Mouse (Mus musculus) midbrain, embryonic 15.5 days (tissue): ENCODE data around the gene Olfr520. TPM values are rescaled to one million over a fixed set of nuclear protein-coding genes. Genes with fewer than 3 reads are reported as not detected.
A peak's percentile ranks its signal among the peaks of the same experiment; 100 is the strongest.

Source experiments
- ATAC-seq: fragments of 200-750 bp; cut with Nextera tagmentation; replicated peaks from 2 replicates; pipeline ENCODE4 v1.8.0; 2017; ENCODE audit warnings: moderate TSS enrichment
- H3K27ac ChIP-seq: fragments of 300-500 bp; sonication (generic); 2 replicates; pipeline ENCODE4 v1.5.1; 2015; ENCODE audit warnings: mild to moderate bottlenecking, inconsistent platforms
- H3K27me3 ChIP-seq: fragments of 300-500 bp; sonication (generic); replicated peaks from 2 replicates; pipeline ENCODE4 v1.6.1; 2015; ENCODE audit warnings: inconsistent platforms
- H3K36me3 ChIP-seq: fragments of 300-500 bp; sonication (generic); replicated peaks from 2 replicates; pipeline ENCODE4 v1.6.1; 2015; ENCODE audit warnings: inconsistent platforms
- H3K4me1 ChIP-seq: fragments of 300-500 bp; sonication (generic); 2 replicates; pipeline ENCODE4 v1.6.1; 2015; ENCODE audit warnings: inconsistent platforms
- H3K4me2 ChIP-seq: fragments of 300-500 bp; sonication (generic); 2 replicates; pipeline ENCODE4 v1.6.1; 2015; ENCODE audit warnings: inconsistent platforms, mild to moderate bottlenecking, moderate library complexity
- H3K4me3 ChIP-seq: fragments of 300-500 bp; sonication (generic); 2 replicates; pipeline ENCODE4 v1.5.1; 2015; ENCODE audit warnings: mild to moderate bottlenecking, inconsistent platforms
- H3K9ac ChIP-seq: fragments of 300-500 bp; sonication (generic); 2 replicates; pipeline ENCODE4 v1.6.1; 2015; ENCODE audit warnings: mild to moderate bottlenecking, inconsistent platforms
- H3K9me3 ChIP-seq: fragments of 300-500 bp; sonication (generic); 2 replicates; pipeline ENCODE4 v1.6.1; 2016; ENCODE audit warnings: inconsistent platforms
- WGBS: fragments of 180-500 bp; shearing (Covaris S2); methylation state at CpG from one replicate; pipeline ENCODE4 v1.1.7; 2015; ENCODE audit warnings: mixed read lengths; 5-methylcytosine and 5-hydroxymethylcytosine counted together
- polyA plus RNA-seq: library from polyadenylated mRNA; unstranded; fragments of >200 nt; fragmentation: Nextera tagmentation; extraction: Ambion mirVana; gene quantifications from 2 replicates; pipeline ENCODE4 v1.2.1, GENCODE M21; 2015

The Olfr520 gene
- polyA plus RNA-seq, 1 experiment from 2014 or later = not detected

- H3K9me3 ChIP-seq = no peaks in the 10 kb centered on the region
- H3K36me3 ChIP-seq = no peaks in the 10 kb centered on the region
- H3K4me3 ChIP-seq = no peak overlapping the region
- H3K4me1 ChIP-seq = 0 out of 2 replicates have a peak, but pooled peaks cover under 1% of the 10 kb centered on the region
- ATAC-seq = no peak
- H3K4me2 ChIP-seq = no peak overlapping the region
- 39% methylated on average over 6 of the region's 6 CpGs for WGBS
- H3K27ac ChIP-seq = no peak overlapping the region
- H3K27me3 ChIP-seq = no peaks in the 10 kb centered on the region
- H3K9ac ChIP-seq = no peak overlapping the region
Measured at GRCm38 (mm10) chr7:99702201-99702600, 27.9 kb upstream of the Olfr520 start.

- H3K4me2 ChIP-seq = no peak overlapping the region
- ATAC-seq = no peak
Measured at GRCm38 (mm10) chr7:99704736-99705519, 25.1 kb upstream of the Olfr520 start.

GRCm38 (mm10) chr7:99706341-99707037, 23.6 kb upstream of the Olfr520 start:
- WGBS = 64% methylated on average over 4 of the region's 4 CpGs
- H3K4me2 ChIP-seq = no peak overlapping the region
- peak overlapping the region; percentile 36; the same call in 1 of the 2 replicates for H3K27ac ChIP-seq
- H3K4me3 ChIP-seq = no peak overlapping the region
- 0 out of 2 replicates have a peak, but pooled peaks cover 6% of the 10 kb centered on the region for H3K4me1 ChIP-seq
- H3K27me3 ChIP-seq = no peaks in the 10 kb centered on the region
- no peaks in the 10 kb centered on the region for H3K9me3 ChIP-seq
- no peaks in the 10 kb centered on the region for H3K36me3 ChIP-seq
- no peak overlapping the region for H3K9ac ChIP-seq
- ATAC-seq = no peak

More at GRCm38 (mm10) chr7:99704736-99705519, 25.1 kb upstream of the Olfr520 start:
- 82% methylated on average over 3 of the region's 3 CpGs for whole genome bisulfite sequencing
- Histone ChIP-seq H3K4me1 (0 out of 2 replicates have a peak, but pooled peaks cover 6% of the 10 kb centered on the region), H3K9ac (no peak overlapping the region), H3K27ac (no peak overlapping the region), H3K36me3 (no peaks in the 10 kb centered on the region), H3K27me3 (no peaks in the 10 kb centered on the region), H3K4me3 (no peak overlapping the region), H3K9me3 (no peaks in the 10 kb centered on the region)

GRCm38 (mm10) chr7:99707038-99707595, 23.0 kb upstream of the Olfr520 start:
- ATAC-seq = no peak
- 51% methylated on average over 4 of the region's 4 CpGs for WGBS

GRCm38 (mm10) chr7:99707671-99708070, 22.4 kb upstream of the Olfr520 start:
- no peak overlapping the region for H3K4me2 ChIP-seq
- H3K4me1 ChIP-seq = 0 out of 2 replicates have a peak, but pooled peaks cover 6% of the 10 kb centered on the region
- no peak for ATAC-seq
- no peak overlapping the region for H3K9ac ChIP-seq
- no peak overlapping the region for H3K4me3 ChIP-seq
- H3K27me3 ChIP-seq = no peaks in the 10 kb centered on the region
- H3K36me3 ChIP-seq = no peaks in the 10 kb centered on the region
- 94% methylated on average over 6 of the region's 6 CpGs for WGBS
- H3K9me3 ChIP-seq = no peaks in the 10 kb centered on the region
- H3K27ac ChIP-seq = no peak overlapping the region

More at GRCm38 (mm10) chr7:99707038-99707595, 23.0 kb upstream of the Olfr520 start:
- Histone ChIP-seq H3K9me3 (no peaks in the 10 kb centered on the region), H3K4me2 (no peak overlapping the region), H3K9ac (no peak overlapping the region), H3K4me3 (no peak overlapping the region), H3K4me1 (0 out of 2 replicates have a peak, but pooled peaks cover 6% of the 10 kb centered on the region), H3K27ac (no peak overlapping the region), H3K36me3 (no peaks in the 10 kb centered on the region), H3K27me3 (no peaks in the 10 kb centered on the region)

- H3K9me3 ChIP-seq = no peaks in the 10 kb centered on the region
- WGBS = 71% methylated on average over 8 of the region's 8 CpGs
Measured at GRCm38 (mm10) chr7:99708301-99708721, 21.8 kb upstream of the Olfr520 start.

GRCm38 (mm10) chr7:99708750-99709149, 21.3 kb upstream of the Olfr520 start:
- Histone ChIP-seq H3K27me3 (no peaks in the 10 kb centered on the region), H3K27ac (no peak overlapping the region), H3K9ac (no peak overlapping the region), H3K9me3 (no peaks in the 10 kb centered on the region), H3K4me2 (no peak overlapping the region), H3K4me3 (no peak overlapping the region), H3K36me3 (no peaks in the 10 kb centered on the region), H3K4me1 (0 out of 2 replicates have a peak, but pooled peaks cover 6% of the 10 kb centered on the region)
- WGBS = 70% methylated on average over 5 of the region's 5 CpGs
- no peak for ATAC-seq

More at GRCm38 (mm10) chr7:99708301-99708721, 21.8 kb upstream of the Olfr520 start:
- H3K27me3 ChIP-seq = no peaks in the 10 kb centered on the region
- H3K4me3 ChIP-seq = no peak overlapping the region
- no peak overlapping the region for H3K9ac ChIP-seq
- H3K4me1 ChIP-seq = 0 out of 2 replicates have a peak, but pooled peaks cover 6% of the 10 kb centered on the region
- H3K36me3 ChIP-seq = no peaks in the 10 kb centered on the region
- no peak overlapping the region for H3K4me2 ChIP-seq
- no peak for ATAC-seq
- no peak overlapping the region for H3K27ac ChIP-seq

GRCm38 (mm10) chr7:99709992-99710391, 20.1 kb upstream of the Olfr520 start:
- Histone ChIP-seq H3K36me3 (no peaks in the 10 kb centered on the region), H3K4me3 (no peak overlapping the region), H3K27me3 (no peaks in the 10 kb centered on the region), H3K4me2 (no peak overlapping the region), H3K4me1 (0 out of 2 replicates have a peak, but pooled peaks cover 6% of the 10 kb centered on the region), H3K9ac (no peak overlapping the region), H3K9me3 (no peaks in the 10 kb centered on the region), H3K27ac (no peak overlapping the region)
- 69% methylated on average over 7 of the region's 7 CpGs for WGBS
- ATAC-seq = no peak

GRCm38 (mm10) chr7:99710476-99710875, 19.6 kb upstream of the Olfr520 start:
- Histone ChIP-seq H3K36me3 (no peaks in the 10 kb centered on the region), H3K4me2 (no peak overlapping the region), H3K9me3 (no peaks in the 10 kb centered on the region), H3K4me1 (0 out of 2 replicates have a peak, but pooled peaks cover 6% of the 10 kb centered on the region), H3K27me3 (no peaks in the 10 kb centered on the region), H3K9ac (no peak overlapping the region), H3K4me3 (no peak overlapping the region), H3K27ac (no peak overlapping the region)
- ATAC-seq = no peak
- 30% methylated on average over 1 of the region's 1 CpGs for WGBS

- Histone ChIP-seq H3K9ac (no peak within 1 kb of the TSS), H3K4me2 (no peak within 1 kb of the TSS), H3K27ac (no peak within 1 kb of the TSS), H3K27me3 (no peaks in the 10 kb centered on the region), H3K36me3 (no peaks in the 10 kb centered on the region), H3K4me3 (no peak within 1 kb of the TSS), H3K4me1 (0 out of 2 replicates have a peak, but pooled peaks cover 6% of the 10 kb centered on the region), H3K9me3 (no peaks in the 10 kb centered on the region)
- WGBS = 77% methylated on average over 8 of the region's 8 CpGs
- no peak for ATAC-seq
Measured at GRCm38 (mm10) chr7:99711166-99711565, 18.9 kb upstream of the Olfr520 start, which contains the start of gene Slco2b1. Gene Slco2b1 (minus strand): TSS chr7:99711340.

GRCm38 (mm10) chr7:99712431-99712830, 17.6 kb upstream of the Olfr520 start:
- H3K4me3 ChIP-seq = no peak overlapping the region
- no peaks in the 10 kb centered on the region for H3K9me3 ChIP-seq
- H3K36me3 ChIP-seq = no peaks in the 10 kb centered on the region
- ATAC-seq = no peak
- no peak overlapping the region for H3K4me2 ChIP-seq
- WGBS = 83% methylated on average over 4 of the region's 4 CpGs
- H3K27me3 ChIP-seq = no peaks in the 10 kb centered on the region
- 0 out of 2 replicates have a peak, but pooled peaks cover 3% of the 10 kb centered on the region for H3K4me1 ChIP-seq
- no peak overlapping the region for H3K9ac ChIP-seq
- no peak overlapping the region for H3K27ac ChIP-seq

- Histone ChIP-seq H3K4me3 (no peak overlapping the region), H3K9me3 (no peaks in the 10 kb centered on the region), H3K4me1 (no peaks in the 10 kb centered on the region), H3K27me3 (no peaks in the 10 kb centered on the region), H3K4me2 (no peak overlapping the region), H3K9ac (no peak overlapping the region), H3K27ac (no peak overlapping the region), H3K36me3 (no peaks in the 10 kb centered on the region)
- WGBS = 98% methylated on average over 2 of the region's 2 CpGs
- ATAC-seq = no peak
Measured at GRCm38 (mm10) chr7:99716536-99716935, 13.5 kb upstream of the Olfr520 start.
